Mouse (Mus musculus): Measurements from ENCODE around the gene Ksr2. TPM values are rescaled to one million over a fixed set of nuclear protein-coding genes. Genes with fewer than 3 reads are reported as not detected.

Ksr2 gene
- polyA plus RNA-seq, 1 experiment from 2014 or later = 0.32 TPM

DNA sequence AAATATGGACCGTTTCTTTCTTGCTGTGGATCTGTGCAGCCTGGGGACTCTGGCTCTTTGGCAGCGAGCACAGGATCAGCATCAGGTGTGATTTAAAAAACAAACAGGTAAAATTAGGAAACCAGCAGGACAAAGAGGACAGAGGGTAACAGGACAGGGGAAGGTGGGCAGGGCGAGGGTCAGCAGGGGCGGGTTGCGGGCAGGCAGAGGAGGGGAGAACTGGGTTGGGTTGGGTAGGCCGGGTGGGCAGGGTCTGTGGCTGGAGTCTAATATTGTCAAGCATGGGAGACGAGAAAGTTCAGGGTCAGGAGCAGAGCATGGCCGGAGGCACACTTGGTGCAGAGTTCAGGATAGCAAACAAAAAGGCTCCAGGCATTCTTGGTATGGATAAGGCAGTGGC, 43.8 kb downstream of the Ksr2 start:
- Histone ChIP-seq H3K27me3 (replicated peaks; ENCODE audit: low read depth, poor library complexity, severe bottlenecking) (no peaks in the 10 kb centered on the region), H3K4me1 (peaks cover 27% of the 10 kb centered on the region), H3K36me3 (replicated peaks) (no peaks in the 10 kb centered on the region), H3K27ac (replicated peaks) (no peak overlapping the region; the same call in 1 of the 2 replicates), H3K9me3 (peaks cover 6% of the 10 kb centered on the region), H3K4me3 (no peak overlapping the region)
- 80% methylated on average over 8 of the region's 8 CpGs for WGBS
- no peak for DNase-seq (ENCODE audit: low spot score)

DNA sequence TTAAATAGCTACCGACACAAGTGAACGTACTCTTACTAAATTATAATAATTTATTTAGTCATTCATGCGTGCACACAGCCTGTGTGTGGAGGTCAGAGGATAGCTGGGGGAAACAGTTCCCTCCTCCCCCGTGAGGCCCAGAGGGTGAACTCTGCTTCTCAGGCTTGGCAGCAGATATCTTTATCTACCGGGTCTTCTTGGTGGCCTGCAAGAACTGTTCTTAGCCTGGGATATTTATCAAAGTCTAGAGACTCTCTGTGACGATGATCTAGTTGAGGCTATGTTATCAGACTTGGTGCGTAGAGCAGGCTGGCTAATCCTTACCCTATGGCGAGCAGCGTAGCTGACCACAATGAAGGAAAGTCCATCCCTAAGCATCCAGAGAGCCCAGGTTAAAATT, 45.1 kb downstream of the Ksr2 start:
- H3K9me3 ChIP-seq = peaks cover 6% of the 10 kb centered on the region
- 84% methylated on average over 9 of the region's 9 CpGs for WGBS
- DNase-seq (ENCODE audit: low spot score) = no peak
- H3K27ac ChIP-seq (replicated peaks) = no peak overlapping the region
- H3K36me3 ChIP-seq (replicated peaks) = no peaks in the 10 kb centered on the region
- H3K4me3 ChIP-seq = no peak overlapping the region
- H3K27me3 ChIP-seq (replicated peaks; ENCODE audit: low read depth, poor library complexity, severe bottlenecking) = no peaks in the 10 kb centered on the region
- peaks cover 27% of the 10 kb centered on the region for H3K4me1 ChIP-seq

DNA sequence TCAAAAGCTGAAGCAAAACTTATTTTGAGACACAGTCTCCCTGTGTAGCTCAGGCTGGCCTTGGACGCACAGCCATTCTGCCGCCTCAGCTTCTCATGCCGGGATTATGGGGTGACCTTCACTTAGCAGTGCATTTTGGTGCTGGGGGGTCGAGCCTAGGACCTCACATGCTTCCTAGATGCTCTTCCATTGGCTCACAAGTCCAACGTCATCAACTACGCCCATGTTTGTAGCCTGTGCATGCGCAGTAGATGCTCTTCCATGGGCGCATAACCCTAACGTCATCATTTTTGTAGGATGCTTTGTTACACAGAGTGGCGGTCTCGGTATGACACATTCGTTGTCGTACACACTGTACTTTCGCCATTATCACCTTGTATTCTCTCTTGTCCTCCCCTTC, 46.5 kb downstream of the Ksr2 start:
- Histone ChIP-seq H3K27me3 (replicated peaks; ENCODE audit: low read depth, poor library complexity, severe bottlenecking) (no peaks in the 10 kb centered on the region), H3K36me3 (replicated peaks) (no peaks in the 10 kb centered on the region), H3K4me3 (no peak overlapping the region), H3K27ac (replicated peaks) (no peak overlapping the region), H3K4me1 (peaks cover 27% of the 10 kb centered on the region), H3K9me3 (peaks cover 6% of the 10 kb centered on the region)
- 95% methylated on average over 14 of the region's 14 CpGs for WGBS
- no peak for DNase-seq (ENCODE audit: low spot score)

GRCm38 (mm10) chr5:117467052-117467451, 53.3 kb downstream of the Ksr2 start:
- Histone ChIP-seq H3K36me3 (replicated peaks) (no peaks in the 10 kb centered on the region), H3K27me3 (replicated peaks; ENCODE audit: low read depth, poor library complexity, severe bottlenecking) (no peaks in the 10 kb centered on the region), H3K9me3 (no peaks in the 10 kb centered on the region), H3K4me1 (no peaks in the 10 kb centered on the region), H3K27ac (replicated peaks) (no peak overlapping the region), H3K4me3 (no peak overlapping the region)
- 81% methylated on average over 12 of the region's 12 CpGs for WGBS
- DNase-seq (ENCODE audit: low spot score) = no peak

DNA sequence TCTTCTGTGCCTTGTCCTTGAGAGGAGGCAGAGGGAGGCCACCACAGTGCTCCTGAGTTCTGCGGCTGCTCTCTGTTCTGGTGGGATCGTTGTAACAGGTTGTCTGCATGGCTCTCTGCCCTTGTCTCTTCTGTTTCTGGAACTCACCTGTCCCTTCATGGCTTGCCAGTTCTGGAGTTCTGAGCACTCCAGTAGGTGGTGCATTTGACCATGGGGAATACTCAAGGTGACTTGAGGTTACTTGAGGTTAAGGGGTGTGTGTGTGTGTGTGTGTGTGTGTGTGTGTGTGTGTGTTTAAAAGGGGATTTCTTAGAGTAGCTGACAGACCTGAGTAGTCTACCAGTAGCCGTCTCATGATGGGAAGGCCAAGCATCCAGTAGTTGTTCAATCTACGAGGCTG, 55.2 kb downstream of the Ksr2 start:
- Histone ChIP-seq H3K27ac (replicated peaks) (no peak overlapping the region), H3K36me3 (replicated peaks) (no peaks in the 10 kb centered on the region), H3K4me3 (no peak overlapping the region), H3K4me1 (no peaks in the 10 kb centered on the region), H3K9me3 (no peaks in the 10 kb centered on the region), H3K27me3 (replicated peaks; ENCODE audit: low read depth, poor library complexity, severe bottlenecking) (no peaks in the 10 kb centered on the region)
- DNase-seq (ENCODE audit: low spot score) = no peak
- 88% methylated on average over 4 of the region's 4 CpGs for WGBS

GRCm38 (mm10) chr5:117469572-117469971, 55.8 kb downstream of the Ksr2 start:
- 91% methylated on average over 8 of the region's 8 CpGs for WGBS
- Histone ChIP-seq H3K9me3 (no peaks in the 10 kb centered on the region), H3K36me3 (replicated peaks) (no peaks in the 10 kb centered on the region)

GRCm38 (mm10) chr5:117481162-117481561, 67.4 kb downstream of the Ksr2 start:
- Histone ChIP-seq H3K4me1 (peaks cover 4% of the 10 kb centered on the region; the same call in 1 of the 2 replicates), H3K36me3 (replicated peaks) (no peaks in the 10 kb centered on the region), H3K27ac (replicated peaks) (no peak overlapping the region), H3K4me3 (no peak overlapping the region), H3K27me3 (replicated peaks; ENCODE audit: low read depth, poor library complexity, severe bottlenecking) (no peaks in the 10 kb centered on the region), H3K9me3 (no peaks in the 10 kb centered on the region)
- no peak for DNase-seq (ENCODE audit: low spot score)
- WGBS = 74% methylated on average over 3 of the region's 3 CpGs

More at GRCm38 (mm10) chr5:117469572-117469971, 55.8 kb downstream of the Ksr2 start:
- DNase-seq (ENCODE audit: low spot score) = no peak
- no peak overlapping the region for H3K27ac ChIP-seq (replicated peaks)
- no peak overlapping the region for H3K4me3 ChIP-seq
- H3K4me1 ChIP-seq = no peaks in the 10 kb centered on the region
- no peaks in the 10 kb centered on the region for H3K27me3 ChIP-seq (replicated peaks; ENCODE audit: low read depth, poor library complexity, severe bottlenecking)

DNA sequence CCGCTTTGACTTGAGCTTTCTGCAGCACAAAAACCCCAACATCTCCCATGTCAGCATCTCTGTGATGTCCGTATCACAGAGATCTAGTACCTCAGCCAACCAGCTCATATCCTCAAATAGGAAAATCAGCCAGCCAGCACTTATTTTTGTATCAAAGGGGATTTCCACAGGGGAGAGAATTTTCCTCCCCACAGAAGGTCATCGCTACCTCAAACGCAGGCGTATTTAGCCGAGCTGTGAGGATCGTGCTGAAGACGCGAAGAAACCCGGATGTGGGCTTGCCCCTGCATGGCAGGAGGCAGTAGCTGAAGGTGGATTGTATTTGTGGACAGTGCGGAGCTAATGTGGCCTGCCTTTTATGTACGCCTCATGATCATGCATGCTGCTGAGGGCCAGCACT, 67.8 kb downstream of the Ksr2 start:
- Histone ChIP-seq H3K36me3 (replicated peaks) (no peaks in the 10 kb centered on the region), H3K4me3 (no peak overlapping the region), H3K27me3 (replicated peaks; ENCODE audit: low read depth, poor library complexity, severe bottlenecking) (no peaks in the 10 kb centered on the region), H3K9me3 (no peaks in the 10 kb centered on the region), H3K4me1 (peaks cover 6% of the 10 kb centered on the region), H3K27ac (replicated peaks) (no peak overlapping the region)
- WGBS = 90% methylated on average over 12 of the region's 12 CpGs
- DNase-seq (ENCODE audit: low spot score) = no peak

DNA sequence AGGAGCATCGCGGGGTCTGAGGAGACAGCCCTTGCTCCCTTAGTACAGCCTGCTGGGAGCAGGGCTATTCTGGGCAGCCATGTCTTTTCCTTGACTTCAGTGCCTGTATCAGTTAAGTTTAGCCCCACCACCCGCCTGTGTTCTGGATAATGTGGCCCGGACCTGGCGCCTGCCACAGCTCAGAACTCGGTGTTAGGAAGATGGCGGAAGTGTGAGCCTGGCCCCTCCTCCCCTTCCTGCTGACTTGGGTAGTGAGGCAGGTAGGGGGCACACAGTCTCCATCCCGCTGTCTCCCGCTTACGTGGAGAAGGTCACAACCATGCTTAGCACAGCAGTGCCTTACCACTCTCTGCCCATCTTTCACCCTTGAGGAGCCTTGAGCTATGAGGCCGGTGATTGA, 68.2 kb downstream of the Ksr2 start:
- Histone ChIP-seq H3K4me1 (peaks cover 8% of the 10 kb centered on the region), H3K4me3 (no peak overlapping the region), H3K27me3 (replicated peaks; ENCODE audit: low read depth, poor library complexity, severe bottlenecking) (no peaks in the 10 kb centered on the region), H3K36me3 (replicated peaks) (no peaks in the 10 kb centered on the region), H3K9me3 (no peaks in the 10 kb centered on the region), H3K27ac (replicated peaks) (no peak overlapping the region)
- no peak for DNase-seq (ENCODE audit: low spot score)
- 82% methylated on average over 11 of the region's 11 CpGs for WGBS

DNA sequence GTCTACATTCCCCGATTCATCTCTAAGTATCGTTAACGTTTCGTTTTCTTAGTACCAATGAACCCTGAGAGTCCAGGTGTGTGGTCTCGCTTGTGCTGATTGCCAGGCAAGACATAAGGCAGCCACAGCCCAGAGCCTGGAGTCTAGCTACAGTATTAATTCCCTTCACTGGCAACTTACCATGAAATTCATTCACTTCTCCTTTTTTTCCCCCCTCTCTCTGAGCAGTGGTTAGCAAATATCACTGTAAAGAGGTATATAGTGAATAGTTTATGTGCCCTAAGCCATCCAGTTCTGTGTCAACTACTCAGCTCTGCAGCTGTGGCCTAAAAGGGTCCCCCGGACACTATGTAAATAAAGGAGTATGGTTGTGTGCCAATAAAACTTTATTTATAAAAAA, 71.6 kb downstream of the Ksr2 start:
- Histone ChIP-seq H3K4me1 (peaks cover 4% of the 10 kb centered on the region), H3K36me3 (replicated peaks) (no peaks in the 10 kb centered on the region)
- WGBS = 88% methylated on average over 6 of the region's 6 CpGs

DNA sequence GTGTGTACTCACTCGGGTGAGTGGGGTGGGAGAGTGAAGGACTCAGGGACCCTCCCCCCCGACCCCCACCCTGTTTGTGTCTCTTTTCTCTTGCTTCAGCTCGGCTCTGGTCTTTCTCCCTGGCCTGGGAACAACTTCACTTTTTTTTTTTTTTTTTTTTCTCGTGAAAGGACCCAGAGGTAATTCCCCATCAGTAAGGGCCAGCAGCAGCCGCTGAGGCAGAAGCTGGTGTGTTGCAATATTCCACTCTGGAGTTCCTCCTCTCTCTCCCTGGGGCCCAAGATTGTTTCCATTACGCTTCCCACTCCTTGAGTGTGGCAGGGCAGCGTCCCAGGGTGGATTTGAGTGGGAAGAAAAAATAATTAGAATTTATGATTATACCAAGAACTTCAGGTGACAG, 72.3 kb downstream of the Ksr2 start:
- H3K36me3 ChIP-seq (replicated peaks) = no peaks in the 10 kb centered on the region
- H3K27me3 ChIP-seq (replicated peaks; ENCODE audit: low read depth, poor library complexity, severe bottlenecking) = no peaks in the 10 kb centered on the region
- no peak overlapping the region for H3K4me3 ChIP-seq
- no peak overlapping the region for H3K27ac ChIP-seq (replicated peaks)
- no peak for DNase-seq (ENCODE audit: low spot score)
- no peaks in the 10 kb centered on the region for H3K9me3 ChIP-seq
- WGBS = 73% methylated on average over 7 of the region's 7 CpGs
- peaks cover 4% of the 10 kb centered on the region for H3K4me1 ChIP-seq

More for the DNA sequence above, 71.6 kb downstream of the Ksr2 start:
- Histone ChIP-seq H3K27me3 (replicated peaks; ENCODE audit: low read depth, poor library complexity, severe bottlenecking) (no peaks in the 10 kb centered on the region), H3K9me3 (no peaks in the 10 kb centered on the region), H3K4me3 (no peak overlapping the region), H3K27ac (replicated peaks) (no peak overlapping the region)
- DNase-seq (ENCODE audit: low spot score) = no peak

DNA sequence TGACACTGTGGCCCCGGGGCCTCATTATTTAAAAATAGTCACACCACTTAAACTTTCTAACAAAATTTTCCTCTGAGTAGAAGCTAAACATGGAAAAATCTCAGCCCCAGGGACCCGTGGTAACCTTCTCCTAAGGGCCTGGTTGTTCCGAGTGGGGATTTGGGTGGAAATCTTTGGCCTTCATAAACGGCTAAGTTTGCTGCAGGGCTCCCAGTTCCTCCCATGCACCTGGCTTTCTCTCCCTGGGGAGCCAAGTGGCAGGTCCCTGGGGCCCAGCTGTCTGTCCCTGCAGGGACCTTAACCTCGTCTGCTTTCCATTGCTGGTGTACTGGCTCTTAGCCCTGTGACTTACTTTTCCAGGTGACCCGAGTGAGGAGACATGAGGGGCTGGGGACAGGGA, 74.4 kb downstream of the Ksr2 start:
- Histone ChIP-seq H3K4me3 (no peak overlapping the region), H3K27me3 (replicated peaks; ENCODE audit: low read depth, poor library complexity, severe bottlenecking) (no peaks in the 10 kb centered on the region), H3K4me1 (peaks cover 12% of the 10 kb centered on the region), H3K27ac (replicated peaks) (no peak overlapping the region), H3K9me3 (no peaks in the 10 kb centered on the region), H3K36me3 (replicated peaks) (no peaks in the 10 kb centered on the region)
- DNase-seq (ENCODE audit: low spot score) = no peak
- WGBS = 83% methylated on average over 6 of the region's 6 CpGs

DNA sequence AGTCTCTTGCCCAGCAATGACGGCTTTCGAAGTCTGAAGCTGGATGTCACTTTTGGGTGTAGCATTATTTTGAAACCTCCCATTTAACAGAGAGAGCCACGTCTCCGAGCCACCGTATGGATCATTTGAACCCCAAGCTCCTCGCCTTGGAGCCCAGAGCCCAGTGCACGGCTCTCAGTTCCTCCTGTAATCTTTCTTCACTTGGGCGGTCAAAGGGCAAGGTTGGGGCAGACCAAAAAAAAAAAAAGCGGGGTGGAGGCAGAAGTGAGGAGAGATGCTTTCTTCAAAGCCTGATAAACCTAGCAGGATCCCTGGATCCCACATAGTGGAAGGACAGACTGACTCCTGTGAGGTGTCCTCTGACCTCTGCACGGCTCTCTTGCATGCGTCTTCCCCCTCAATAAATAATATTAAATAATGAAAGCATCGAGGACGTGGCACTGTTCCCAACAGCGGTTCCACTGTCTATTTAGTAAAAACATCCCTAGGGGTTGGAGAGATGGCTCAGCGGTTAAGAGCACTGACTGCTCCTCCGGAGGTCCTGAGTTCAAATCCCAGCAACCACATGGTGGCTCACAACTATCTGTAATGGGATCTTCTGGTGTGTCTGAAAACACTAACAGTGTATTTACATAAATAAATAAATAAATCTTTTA, 75.0 kb downstream of the Ksr2 start:
- Histone ChIP-seq H3K27ac (replicated peaks) (no peak overlapping the region), H3K36me3 (replicated peaks) (no peaks in the 10 kb centered on the region), H3K9me3 (no peaks in the 10 kb centered on the region), H3K4me1 (peaks cover 19% of the 10 kb centered on the region), H3K27me3 (replicated peaks; ENCODE audit: low read depth, poor library complexity, severe bottlenecking) (no peaks in the 10 kb centered on the region), H3K4me3 (no peak overlapping the region)
- WGBS = 88% methylated on average over 16 of the region's 16 CpGs
- DNase-seq (ENCODE audit: low spot score) = no peak

Data from embryonic facial prominence, embryonic 10.5 days (tissue).